Mouse (Mus musculus): ENCODE results near the gene Gm20388. TPM values are rescaled to one million over a fixed set of nuclear protein-coding genes. Genes with fewer than 3 reads are reported as not detected.

Gene Gm20388
- total and polyA plus RNA-seq, 2 experiments from 2014 or later, result 51.3 TPM; not detected in 1

DNA sequence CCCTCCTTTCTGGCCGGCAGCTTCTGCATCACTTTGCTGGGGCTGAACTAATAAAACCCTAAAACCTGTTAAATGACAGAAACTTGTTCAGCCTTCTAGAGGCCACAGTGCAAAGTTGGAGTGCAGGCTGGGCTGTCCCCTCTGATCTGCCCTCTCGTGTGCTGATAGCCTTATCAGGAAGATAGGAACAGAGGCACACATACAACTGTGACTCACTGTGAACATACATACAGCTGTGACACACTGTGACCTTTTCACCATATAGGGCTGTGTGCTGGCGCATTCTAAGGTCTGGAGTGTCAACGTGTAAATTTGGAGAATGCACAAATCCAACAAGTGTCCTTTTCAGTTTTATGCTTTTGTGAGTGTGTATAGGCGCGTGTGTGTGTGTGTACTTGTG, 543.8 kb downstream of the Gm20388 start:
- Histone ChIP-seq H3K9ac (no peak overlapping the region), H3K9me3 (ENCODE audit: low read length) (no peaks in the 10 kb centered on the region), H3K36me3 (ENCODE audit: insufficient read depth) (no peaks in the 10 kb centered on the region), H3K27me3 (ENCODE audit: insufficient read depth, low read length) (no peaks in the 10 kb centered on the region), H3K4me1 (ENCODE audit: insufficient read depth) (peaks cover 5% of the 10 kb centered on the region; the same call in 1 of the 2 replicates), H3K27ac (ENCODE audit: low read depth, low read length) (no peak overlapping the region), H3K4me3 (ENCODE audit: low read depth, low read length) (no peak overlapping the region), H3K4me2 (ENCODE audit: low read depth) (no peak overlapping the region)
- no peak for TF ChIP-seq CTCF (IDR thresholded peaks at IDR 0.05; ENCODE audit: low read depth)
- 79% methylated on average over 6 of the region's 6 CpGs for WGBS
- ATAC-seq (no peak), DNase-seq (no peak)

GRCm38 (mm10) chr8:120460375-120460774, 549.7 kb downstream of the Gm20388 start:
- Histone ChIP-seq H3K4me1 (ENCODE audit: insufficient read depth) (peaks cover 9% of the 10 kb centered on the region), H3K9ac (no peak overlapping the region)
- 17% methylated on average over 6 of the region's 6 CpGs for WGBS

GRCm38 (mm10) chr8:120462119-120462551, 551.5 kb downstream of the Gm20388 start:
- Histone ChIP-seq H3K4me2 (ENCODE audit: low read depth) (no peak overlapping the region), H3K4me1 (ENCODE audit: insufficient read depth) (peaks cover 9% of the 10 kb centered on the region)
- DNase-seq, result no peak

More at GRCm38 (mm10) chr8:120460375-120460774, 549.7 kb downstream of the Gm20388 start:
- Histone ChIP-seq H3K27me3 (ENCODE audit: insufficient read depth, low read length) (no peaks in the 10 kb centered on the region), H3K36me3 (ENCODE audit: insufficient read depth) (no peaks in the 10 kb centered on the region), H3K4me3 (ENCODE audit: low read depth, low read length) (no peak overlapping the region), H3K9me3 (ENCODE audit: low read length) (no peaks in the 10 kb centered on the region), H3K4me2 (ENCODE audit: low read depth) (no peak overlapping the region), H3K27ac (ENCODE audit: low read depth, low read length) (no peak overlapping the region)
- ATAC-seq, result no peak
- peak; percentile 52 for DNase-seq
- TF ChIP-seq CTCF (IDR thresholded peaks at IDR 0.05; ENCODE audit: low read depth), result no peak

GRCm38 (mm10) chr8:120462611-120463010, 552.0 kb downstream of the Gm20388 start:
- H3K4me2 ChIP-seq (ENCODE audit: low read depth), result no peak overlapping the region
- peaks cover 9% of the 10 kb centered on the region for H3K4me1 ChIP-seq (ENCODE audit: insufficient read depth)
- no peaks in the 10 kb centered on the region for H3K36me3 ChIP-seq (ENCODE audit: insufficient read depth)
- H3K4me3 ChIP-seq (ENCODE audit: low read depth, low read length), result no peak overlapping the region
- no peaks in the 10 kb centered on the region for H3K27me3 ChIP-seq (ENCODE audit: insufficient read depth, low read length)
- no peak for DNase-seq
- ATAC-seq, result no peak
- no peak for TF ChIP-seq CTCF (IDR thresholded peaks at IDR 0.05; ENCODE audit: low read depth)
- no peak overlapping the region for H3K9ac ChIP-seq
- H3K27ac ChIP-seq (ENCODE audit: low read depth, low read length), result no peak overlapping the region
- H3K9me3 ChIP-seq (ENCODE audit: low read length), result no peaks in the 10 kb centered on the region
- 71% methylated on average over 6 of the region's 6 CpGs for WGBS

More at GRCm38 (mm10) chr8:120462119-120462551, 551.5 kb downstream of the Gm20388 start:
- Histone ChIP-seq H3K4me3 (ENCODE audit: low read depth, low read length) (no peak overlapping the region), H3K27ac (ENCODE audit: low read depth, low read length) (no peak overlapping the region), H3K27me3 (ENCODE audit: insufficient read depth, low read length) (no peaks in the 10 kb centered on the region), H3K9me3 (ENCODE audit: low read length) (no peaks in the 10 kb centered on the region), H3K9ac (no peak overlapping the region), H3K36me3 (ENCODE audit: insufficient read depth) (no peaks in the 10 kb centered on the region)
- no peak for TF ChIP-seq CTCF (IDR thresholded peaks at IDR 0.05; ENCODE audit: low read depth)
- WGBS, result 41% methylated on average over 15 of the region's 15 CpGs
- no peak for ATAC-seq

DNA sequence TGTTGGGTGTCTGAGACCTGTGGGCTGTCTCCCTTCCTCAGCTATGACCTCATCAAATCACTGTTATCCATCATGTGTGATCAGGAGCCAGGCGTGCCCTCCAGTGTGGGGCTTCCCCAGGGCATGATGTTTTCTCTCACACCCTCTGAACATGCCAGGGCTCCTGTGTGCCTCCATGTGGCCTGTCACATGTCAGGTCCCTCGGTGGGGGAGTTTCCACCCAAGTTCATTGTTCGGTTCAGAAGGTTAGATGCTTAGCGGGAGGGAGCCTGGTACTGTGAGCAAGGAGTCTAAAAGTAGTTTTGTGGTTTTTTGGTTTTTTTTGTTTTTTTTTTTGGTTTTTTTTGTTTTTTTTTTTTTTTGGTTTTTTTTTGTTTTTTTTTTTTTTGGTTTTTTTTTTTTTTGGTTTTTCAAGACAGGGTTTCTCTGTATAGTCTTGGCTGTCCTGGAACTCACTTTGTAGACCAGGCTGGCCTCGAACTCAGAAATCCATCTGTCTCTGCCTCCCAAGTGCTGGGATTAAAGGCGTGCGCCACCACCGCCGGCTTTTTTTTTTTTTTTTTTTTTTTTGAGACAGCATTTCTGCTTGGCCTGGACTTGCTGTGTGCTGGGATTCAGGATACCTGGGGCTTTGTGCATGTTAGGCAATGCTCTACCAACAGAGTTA, 553.4 kb downstream of the Gm20388 start:
- Histone ChIP-seq H3K9me3 (ENCODE audit: low read length) (no peaks in the 10 kb centered on the region), H3K27me3 (ENCODE audit: insufficient read depth, low read length) (no peaks in the 10 kb centered on the region), H3K9ac (no peak overlapping the region), H3K4me3 (ENCODE audit: low read depth, low read length) (no peak overlapping the region), H3K4me2 (ENCODE audit: low read depth) (no peak overlapping the region), H3K4me1 (ENCODE audit: insufficient read depth) (peaks cover 9% of the 10 kb centered on the region), H3K27ac (ENCODE audit: low read depth, low read length) (no peak overlapping the region), H3K36me3 (ENCODE audit: insufficient read depth) (no peaks in the 10 kb centered on the region)
- no peak for TF ChIP-seq CTCF (IDR thresholded peaks at IDR 0.05; ENCODE audit: low read depth)
- WGBS, result 90% methylated on average over 6 of the region's 9 CpGs
- ATAC-seq, result no peak
- DNase-seq, result no peak

- no peaks in the 10 kb centered on the region for H3K9me3 ChIP-seq (ENCODE audit: low read length)
- no peak for ATAC-seq
- no peak overlapping the region for H3K4me3 ChIP-seq (ENCODE audit: low read depth, low read length)
- no peak overlapping the region for H3K9ac ChIP-seq
- H3K36me3 ChIP-seq (ENCODE audit: insufficient read depth), result no peaks in the 10 kb centered on the region
- no peak for DNase-seq
- peaks cover 9% of the 10 kb centered on the region for H3K4me1 ChIP-seq (ENCODE audit: insufficient read depth)
- WGBS, result 78% methylated on average over 4 of the region's 4 CpGs
- TF ChIP-seq CTCF (IDR thresholded peaks at IDR 0.05; ENCODE audit: low read depth), result no peak
- H3K4me2 ChIP-seq (ENCODE audit: low read depth), result no peak overlapping the region
- H3K27ac ChIP-seq (ENCODE audit: low read depth, low read length), result no peak overlapping the region
- H3K27me3 ChIP-seq (ENCODE audit: insufficient read depth, low read length), result no peaks in the 10 kb centered on the region
These were observed 553.9 kb downstream of the Gm20388 start for GRCm38 (mm10) chr8:120464585-120464937.

GRCm38 (mm10) chr8:120465710-120466109, 555.1 kb downstream of the Gm20388 start:
- WGBS, result 12% methylated on average over 8 of the region's 8 CpGs
- Histone ChIP-seq H3K9me3 (ENCODE audit: low read length) (no peaks in the 10 kb centered on the region), H3K36me3 (ENCODE audit: insufficient read depth) (no peaks in the 10 kb centered on the region), H3K27ac (ENCODE audit: low read depth, low read length) (no peak overlapping the region), H3K4me3 (ENCODE audit: low read depth, low read length) (no peak overlapping the region), H3K27me3 (ENCODE audit: insufficient read depth, low read length) (no peaks in the 10 kb centered on the region), H3K9ac (no peak overlapping the region), H3K4me2 (ENCODE audit: low read depth) (no peak overlapping the region), H3K4me1 (ENCODE audit: insufficient read depth) (no peaks in the 10 kb centered on the region)
- DNase-seq (peak; percentile 86), ATAC-seq (peak; percentile 76)
- TF ChIP-seq CTCF (IDR thresholded peaks at IDR 0.05; ENCODE audit: low read depth), result no peak

All from forebrain, postnatal 0 days (tissue).